Mouse (Mus musculus) frontal cortex, postnatal 25 days (tissue): ENCODE measurements around the gene Capn13.
"Not testable (repeated sequence)": the region's sequence is repeated elsewhere in the genome, so short reads cannot be mapped to it uniquely, and the experiment has no call there.

Experiments used
- DNase-seq, 2 experiments: peaks; one replicate each; pipeline ENCODE4 v3.0.0; 2022; ENCODE audit warnings: low spot score in 2 of 2

Capn13 gene

GRCm38 (mm10) chr17:73282702-73283101, 118.0 kb downstream of the Capn13 start:
- DNase-seq, result not testable (repeated sequence)

GRCm38 (mm10) chr17:73277770-73278169, 122.9 kb downstream of the Capn13 start:
- DNase-seq, result no peak

- DNase-seq, result no peak
These were observed 125.6 kb downstream of the Capn13 start for GRCm38 (mm10) chr17:73275066-73275465.

GRCm38 (mm10) chr17:73273809-73274208, 126.9 kb downstream of the Capn13 start:
- no peak for DNase-seq

GRCm38 (mm10) chr17:73271797-73272600, 128.7 kb downstream of the Capn13 start:
- DNase-seq, result peak; percentile 29 to 63

- no peak for DNase-seq
These were observed 129.5 kb downstream of the Capn13 start for GRCm38 (mm10) chr17:73270871-73271796.

- peak; percentile 60 to 74 for DNase-seq
These were observed 137.6 kb downstream of the Capn13 start for GRCm38 (mm10) chr17:73263077-73263501.

GRCm38 (mm10) chr17:73262558-73262957, 138.1 kb downstream of the Capn13 start:
- DNase-seq, result no peak

GRCm38 (mm10) chr17:73259258-73259657, 141.4 kb downstream of the Capn13 start:
- DNase-seq, result not testable (repeated sequence)

- DNase-seq, result no peak
These were observed 142.0 kb downstream of the Capn13 start for GRCm38 (mm10) chr17:73258620-73259019.
